Mouse (Mus musculus) adrenal gland (tissue): ENCODE results near the gene Gm20671.
"Not testable (repeated sequence)": the region's sequence is repeated elsewhere in the genome, so short reads cannot be mapped to it uniquely, and the experiment has no call there.

Experiments used
- intact Hi-C: fragments of 180-260 bp; cut with DNase I; formaldehyde crosslinking; loops from one replicate; pipeline ENCODE4 v1.15.1; 2025
- long read RNA-seq, 2 experiments: library from polyadenylated mRNA; unstranded; transcript quantifications; one replicate each; pipeline ENCODE4 v2.0.0; 2020; ENCODE audit warnings: borderline replicate concordance in 1 of 2; ENCODE audit not compliant: insufficient replicate concordance in 1 of 2

Gm20671 gene
- long read RNA-seq, experiment 1, partial matches to known transcripts = 0 of 7 reads
- long read RNA-seq, experiment 1, other reads (novel, unspliced or antisense) = 7 of 7 reads
- long read RNA-seq, experiment 2, partial matches to known transcripts = 0 of 6 reads
- long read RNA-seq, experiment 2, other reads (novel, unspliced or antisense) = 6 of 6 reads

DNA sequence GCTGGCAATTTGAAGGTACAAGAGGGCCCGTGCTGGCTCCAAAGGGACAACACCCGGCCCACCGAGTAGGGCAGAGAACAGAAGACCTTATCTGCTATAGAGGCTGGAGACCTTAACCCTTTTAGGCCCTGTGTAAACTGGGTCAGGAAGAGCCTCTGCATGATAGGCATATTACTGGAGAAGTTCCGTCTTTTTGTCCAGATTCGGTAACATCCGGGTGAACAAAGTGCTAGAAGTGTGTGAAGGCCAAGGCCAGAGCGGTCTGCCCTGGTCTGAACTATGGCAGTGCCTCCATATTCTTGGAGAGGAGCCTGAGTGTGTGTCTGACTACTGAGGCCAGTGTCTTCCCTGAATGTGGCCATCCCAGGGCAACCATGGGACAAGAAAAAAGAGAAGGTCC, at the start of gene Gm20671:
TSS of gene Gm20671 (minus strand) at position 101 of the 400 bp plus-strand sequence.
- intact Hi-C loops = no loop called here

DNA sequence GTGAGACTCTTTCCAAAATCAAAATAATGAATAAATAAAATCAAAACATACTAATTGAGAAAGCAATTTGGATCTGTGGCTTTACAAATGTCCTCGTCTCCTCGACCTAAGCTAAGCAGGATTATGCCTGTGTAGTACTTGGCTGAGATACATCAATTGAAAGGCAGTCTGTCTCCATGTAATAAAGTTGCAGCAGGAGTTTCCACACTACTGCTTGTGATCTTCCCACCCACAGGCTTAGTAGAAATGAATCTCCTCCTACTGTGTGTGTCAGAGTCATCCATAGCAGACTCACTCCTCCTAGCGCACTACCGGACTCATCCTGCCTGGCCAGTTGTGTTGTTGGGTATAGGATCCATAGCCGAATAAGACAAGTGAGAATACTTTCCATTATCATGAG, 45.4 kb upstream of the Gm20671 start:
- intact Hi-C loops = no loop called here

GRCm38 (mm10) chr5:32869389-32870024, 42.6 kb upstream of the Gm20671 start:
- intact Hi-C loops = no loop called here

DNA sequence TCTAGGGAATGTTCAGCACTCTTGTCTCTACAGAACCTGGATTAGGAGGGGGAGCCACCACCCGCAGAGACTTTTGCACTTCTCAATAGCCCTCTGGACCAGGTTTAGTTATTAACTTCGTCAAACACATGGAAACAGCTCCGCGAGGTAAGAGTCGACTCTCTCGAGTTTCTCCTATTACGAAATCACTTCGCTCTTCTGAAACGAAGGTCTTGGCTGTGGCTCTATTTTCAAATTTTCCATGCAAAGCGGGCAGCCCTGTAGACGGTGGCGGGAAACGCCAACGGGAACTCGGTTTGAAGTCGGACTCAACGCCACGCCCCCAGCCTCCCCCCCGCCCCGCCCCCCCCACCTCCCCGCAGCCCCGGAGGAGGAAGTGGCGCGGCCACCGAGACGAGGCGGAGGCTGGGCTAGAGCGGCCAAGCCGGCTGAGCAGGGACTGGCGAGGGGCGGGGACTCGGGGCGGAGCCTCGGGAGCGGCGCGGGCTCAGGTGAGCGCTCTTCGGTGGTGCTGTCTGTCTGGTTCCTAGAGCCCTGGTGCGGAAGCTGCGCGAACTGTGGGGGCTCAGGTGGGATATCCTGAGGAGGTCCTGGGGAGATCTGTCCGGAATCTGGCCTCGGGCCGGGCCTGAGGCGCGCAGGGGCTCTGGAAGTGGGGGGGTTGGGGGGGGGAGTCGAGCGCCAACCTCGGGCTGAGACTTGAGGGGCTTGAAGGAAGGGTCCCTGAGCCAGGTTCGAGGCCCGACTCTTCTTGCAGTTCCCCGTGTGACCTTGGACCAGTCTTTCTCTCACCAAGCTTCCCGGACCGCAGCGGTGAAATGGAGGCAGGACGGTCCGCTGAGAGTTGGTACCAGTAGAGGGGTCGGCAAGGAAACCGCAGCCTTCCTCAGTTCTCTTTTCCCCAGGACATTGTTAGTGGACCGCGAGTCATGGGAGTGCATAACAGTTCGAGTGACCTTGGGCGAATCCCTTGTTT, 36.6 kb upstream of the Gm20671 start, which contains the start of gene Depdc5:
TSS of gene Depdc5 (plus strand) at position 449 of the 976 bp plus-strand sequence.
- intact Hi-C loops = no loop called here

DNA sequence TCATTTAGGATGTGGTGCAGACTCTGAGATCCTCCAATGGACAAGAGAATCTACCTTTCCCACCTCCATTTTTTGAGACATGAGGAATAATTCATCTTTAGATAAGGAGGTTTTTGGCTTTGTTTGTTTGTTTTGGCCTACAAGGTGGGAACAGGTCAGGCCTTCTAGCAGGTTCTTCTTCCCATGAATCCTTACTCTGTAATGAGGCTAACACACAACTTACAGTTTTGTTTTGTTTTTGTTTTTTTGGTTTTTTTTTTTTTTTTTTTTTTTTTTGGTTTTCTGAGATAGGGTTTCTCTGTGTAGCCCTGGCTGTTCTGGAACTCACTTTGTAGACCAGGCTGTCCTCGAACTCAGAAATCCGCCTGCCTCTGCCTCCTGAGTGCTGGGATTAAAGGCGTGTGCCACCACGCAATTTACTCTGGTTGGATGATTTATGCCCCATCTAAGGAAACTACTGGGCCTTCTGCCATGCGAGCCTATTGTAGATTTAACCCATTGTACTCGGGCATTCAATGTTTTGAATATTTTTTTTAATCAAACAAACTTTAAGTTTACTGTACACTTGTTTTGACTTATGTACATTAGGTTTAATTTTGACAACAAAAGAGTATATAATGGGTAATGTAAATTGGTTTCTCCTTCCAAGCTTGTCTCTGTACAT, 35.7 kb upstream of the Gm20671 start:
- intact Hi-C loops = no loop called here

DNA sequence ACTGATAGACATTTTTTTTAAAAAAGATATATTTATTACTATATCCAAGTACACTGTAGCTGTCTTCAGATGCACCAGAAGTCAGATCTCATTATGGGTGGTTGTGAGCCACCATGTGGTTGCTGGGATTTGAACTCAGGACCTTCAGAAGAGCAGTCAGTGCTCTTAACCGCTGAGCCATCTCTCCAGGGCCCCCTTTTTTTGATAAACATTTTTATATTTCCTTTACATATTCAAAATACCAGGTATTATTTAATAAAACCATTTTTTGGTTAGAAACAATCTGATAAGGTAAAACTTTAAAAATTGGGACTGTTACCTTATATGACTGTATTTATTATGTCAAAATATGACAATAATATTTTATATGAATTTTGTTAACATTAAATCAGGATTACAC, 34.2 kb upstream of the Gm20671 start:
- intact Hi-C loops = no loop called here

GRCm38 (mm10) chr5:32857781-32858220, 30.9 kb upstream of the Gm20671 start:
- intact Hi-C loops = no loop called here

GRCm38 (mm10) chr5:32855274-32855673, 28.4 kb upstream of the Gm20671 start:
- intact Hi-C loops = not testable (repeated sequence)

GRCm38 (mm10) chr5:32854818-32855217, 27.9 kb upstream of the Gm20671 start:
- intact Hi-C loops = loop anchor here (5.0 kb wide), 1 partner anchor 38 kb away; no protein-coding TSS in a partner anchor

GRCm38 (mm10) chr5:32853731-32854507, 27.0 kb upstream of the Gm20671 start, which contains the start of gene Prr14l:
TSS of gene Prr14l (minus strand) at chr5:32854256.
- intact Hi-C loops = loop anchor here (5.0 kb wide), 1 partner anchor 37 kb away; no protein-coding TSS in a partner anchor

DNA sequence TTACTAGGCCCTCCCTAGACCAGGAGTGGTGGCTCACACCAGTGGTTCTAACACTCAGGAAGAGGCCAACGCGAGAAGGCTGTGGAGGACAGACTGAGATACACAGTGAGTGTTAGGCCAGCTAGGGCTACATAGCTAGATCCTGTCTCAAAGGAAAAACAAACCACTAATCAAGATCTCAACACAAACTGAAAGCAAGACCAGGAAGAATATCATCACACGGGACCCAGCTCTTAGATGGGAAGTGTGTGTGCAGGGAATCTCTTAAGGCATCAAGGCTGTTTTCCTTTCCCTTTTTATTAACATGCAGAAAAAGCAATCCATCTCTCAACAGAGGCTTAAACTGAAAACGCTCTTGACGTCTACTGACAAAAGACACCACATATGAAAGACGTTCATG, 25.1 kb upstream of the Gm20671 start:
- intact Hi-C loops = loop anchor here (5.0 kb wide), 1 partner anchor 35 kb away; no protein-coding TSS in a partner anchor

- intact Hi-C loops = not testable (repeated sequence)
These were observed 22.7 kb upstream of the Gm20671 start for GRCm38 (mm10) chr5:32849580-32849979.

DNA sequence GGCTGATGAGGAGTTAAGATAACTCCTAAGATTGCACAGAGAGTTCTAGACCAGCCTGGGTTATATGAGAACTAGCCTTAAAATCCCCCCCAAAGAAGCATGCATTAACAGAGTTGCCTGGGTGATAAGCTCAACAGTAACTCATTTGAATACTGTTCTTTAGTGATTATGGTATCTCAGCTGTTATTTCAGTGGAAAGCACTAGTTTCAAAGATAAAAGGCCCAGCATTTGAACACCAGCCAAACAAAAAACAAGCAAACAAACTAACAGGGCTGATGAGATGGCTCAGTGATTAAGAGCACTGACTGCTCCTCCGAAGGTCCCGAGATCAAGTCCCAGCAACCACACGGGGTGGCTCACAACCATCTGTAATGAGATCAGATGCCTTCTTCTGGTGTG, 22.3 kb upstream of the Gm20671 start:
- intact Hi-C loops = no loop called here

DNA sequence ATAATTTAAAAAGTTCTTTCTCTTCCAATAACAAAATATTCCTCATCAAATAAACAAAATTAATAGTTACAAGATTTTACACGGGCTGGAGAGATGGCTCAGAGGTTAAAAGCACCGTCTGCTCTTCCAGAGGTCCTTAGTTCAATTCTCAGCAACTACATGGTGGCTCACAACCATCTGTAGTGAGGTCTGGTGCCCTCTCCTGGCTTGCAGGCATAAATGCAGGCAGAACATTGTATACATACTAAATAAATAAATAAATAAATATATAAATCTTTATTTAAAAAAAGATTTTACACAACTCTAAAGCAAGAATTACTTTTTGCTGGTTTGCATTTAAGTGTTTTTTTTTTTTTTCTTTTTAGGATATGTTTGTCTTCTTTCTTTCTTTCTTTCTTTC, 13.1 kb upstream of the Gm20671 start:
- intact Hi-C loops = no loop called here

DNA sequence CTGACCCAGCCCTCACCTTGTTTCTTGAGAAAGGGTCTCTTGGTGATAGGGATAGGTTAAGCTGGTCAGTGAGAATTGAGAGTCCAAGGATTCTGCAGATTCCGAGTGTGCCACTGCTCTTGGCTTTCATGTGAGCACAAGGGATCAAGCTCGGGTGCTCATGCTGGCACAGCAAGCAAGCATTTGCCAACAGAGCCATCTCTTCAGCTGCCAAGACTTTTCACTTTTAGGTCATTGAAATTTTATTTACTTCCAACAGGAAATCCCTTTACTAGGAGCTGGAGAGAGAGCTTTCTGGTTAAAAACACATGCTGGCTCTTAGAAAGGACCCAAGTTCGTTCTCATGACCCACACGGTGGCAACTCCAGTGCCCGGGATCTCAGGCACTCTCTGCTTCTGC, 10.1 kb upstream of the Gm20671 start:
- intact Hi-C loops = no loop called here

- intact Hi-C loops = no loop called here
These were observed 7.6 kb upstream of the Gm20671 start for GRCm38 (mm10) chr5:32834497-32834896.

DNA sequence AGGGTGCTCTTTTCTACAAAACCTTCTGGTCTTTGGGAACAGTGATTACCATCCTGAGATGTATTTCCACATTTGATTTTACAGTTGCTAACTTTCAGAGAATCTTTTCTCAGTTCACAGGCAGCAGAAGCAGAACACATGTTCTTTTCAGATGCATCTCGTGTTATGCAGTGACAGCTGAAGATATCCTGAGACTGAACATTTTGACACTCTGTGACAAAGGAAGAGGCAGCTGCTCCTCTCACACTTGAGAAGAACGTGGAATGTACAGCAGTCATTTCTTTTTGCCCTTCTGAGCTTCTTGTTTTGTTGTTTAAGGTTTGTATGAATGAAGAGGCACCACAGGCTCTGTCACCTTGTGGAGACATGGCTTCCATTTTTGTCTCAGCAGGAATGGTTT, 3.1 kb upstream of the Gm20671 start:
- intact Hi-C loops = no loop called here

GRCm38 (mm10) chr5:32828766-32829165, 1.9 kb upstream of the Gm20671 start:
- intact Hi-C loops = not testable (repeated sequence)

DNA sequence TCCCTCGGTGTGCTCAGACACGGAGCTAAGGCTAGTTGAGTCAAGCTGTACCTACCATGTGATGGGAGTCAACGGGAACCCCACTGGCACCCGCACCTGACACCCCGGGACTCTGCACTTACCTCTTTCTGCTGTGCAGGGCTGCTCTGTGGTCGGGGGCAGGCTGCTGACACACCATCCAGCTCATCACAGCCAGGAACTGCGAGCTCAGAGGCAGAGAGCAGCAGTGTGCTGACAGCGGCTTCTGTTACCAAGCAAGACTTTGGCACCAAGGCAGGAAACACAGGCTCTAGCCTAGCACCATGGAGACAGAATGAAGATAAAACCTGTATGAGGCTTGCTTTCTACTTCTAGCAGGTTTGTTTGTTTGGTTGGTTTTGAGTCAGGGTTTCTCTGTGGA, 6.4 kb downstream of the Gm20671 start:
- intact Hi-C loops = no loop called here

- intact Hi-C loops = loop anchor here (5.0 kb wide), 1 partner anchor 37 kb away; the partner anchor contains the start of gene Prr14l
These were observed 11.5 kb downstream of the Gm20671 start for GRCm38 (mm10) chr5:32815396-32815795.
